In the genomic region with DNA sequence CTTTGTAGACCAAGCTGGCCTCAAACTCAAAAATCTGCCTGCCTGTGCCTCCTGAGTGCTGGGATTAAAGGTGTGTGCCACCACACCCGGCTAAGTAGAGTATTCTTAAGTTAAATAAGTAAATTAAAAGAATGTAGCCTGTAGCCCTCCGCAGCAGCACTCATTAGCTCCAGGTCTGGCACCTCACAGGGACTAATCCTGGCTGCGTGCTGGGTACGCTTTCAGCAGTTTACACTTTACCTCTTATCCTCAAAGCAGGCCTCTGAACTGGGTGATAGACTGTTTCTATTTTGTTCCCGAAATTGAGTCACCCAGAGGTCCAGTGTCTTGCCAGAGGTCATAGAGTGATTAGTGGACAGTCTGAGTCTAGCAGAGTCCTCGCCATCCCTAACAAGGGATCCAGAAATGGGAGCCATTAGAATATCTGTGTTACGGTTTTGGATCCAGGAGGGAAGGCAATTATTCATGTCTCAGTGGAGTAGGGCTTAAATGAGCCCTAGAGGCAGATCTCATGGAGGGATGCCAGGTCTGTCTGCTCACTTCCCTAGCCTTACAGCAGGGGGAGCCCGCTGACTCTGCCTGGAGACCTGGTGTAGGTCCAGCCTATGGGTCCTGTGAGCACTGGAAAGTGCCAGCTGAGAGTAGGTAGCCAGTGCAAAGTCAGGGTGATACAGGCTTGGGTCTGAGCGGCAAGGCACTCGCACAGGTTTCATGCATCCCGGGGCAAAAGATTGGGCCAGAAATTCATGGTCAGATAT, we compare ENCODE assay signal across 8 mouse cellular contexts. TPM values are rescaled to one million over a fixed set of nuclear protein-coding genes. Genes with fewer than 3 reads are reported as not detected.
DNase-seq lines count a peak whose midpoint lies in the region; ATAC-seq and TF ChIP-seq lines count a peak whose summit lies in the region.

No protein-coding gene starts in this region.

- in situ Hi-C loops in Patski (cut with MboI; ENCODE audit: low pct_unique_long_range_greater_than_20kb): no loop called here

- CTCF ChIA-PET in Patski (lab: Charles Lee): interaction anchor here (1.1 to 2.0 kb wide), 4 partner anchors 9 to 29 kb away, joined by 3 to 10 read pairs (median 4); no protein-coding TSS in a partner anchor

- TF ChIP-seq CTCF in Patski (IDR thresholded peaks at IDR 0.05): peak; percentile 95
- TF ChIP-seq CTCF in gastrocnemius, adult 2 months (IDR thresholded peaks at IDR 0.05): peak; percentile 97; the same call in 1 of the 2 replicates

- H3K27me3 ChIP-seq in Patski: peaks cover 11% of the 10 kb centered on the region

- peak; percentile 80 for DNase-seq in Patski (ENCODE audit: low read depth, low spot score)
- peak; percentile 82 to 91 for DNase-seq in cerebellum, postnatal 4 days (ENCODE audit: low spot score in 2 of 2)
- peak; percentile 89 for DNase-seq in gastrocnemius, adult 2 months
- DNase-seq in hindlimb bud, embryonic 11.5 days (ENCODE audit: extremely low spot score, low read depth, low spot score): peak; percentile 47
- DNase-seq in left cerebral cortex, adult 18-20 months (ENCODE audit: low spot score in 2 of 2): peak; percentile 90 to 93
- peak; percentile 84 for DNase-seq in right cerebral cortex, postnatal 25 days
- DNase-seq in urinary bladder, postnatal 25 days (ENCODE audit: low spot score): peak; percentile 80

- H3K27ac ChIP-seq in gastrocnemius, adult 2 months: peak overlapping the region; percentile 29; the same call in 1 of the 2 replicates

- peak; percentile 49 for ATAC-seq in Patski
- peak; percentile 100 for ATAC-seq in megakaryocyte, adult 5-6 weeks (ENCODE audit: poor library complexity, severe bottlenecking)

- no peak overlapping the region for H3K4me3 ChIP-seq in gastrocnemius, adult 2 months

- POLR2A ChIA-PET in Patski (lab: Charles Lee): no interaction called here

- intact Hi-C loops in gastrocnemius, adult 2 months (cut with DNase I): no loop called here

RNA-seq across cellular contexts. Expression of gene Zfp335, which starts 12.7 kb away (rescaled TPM):
- polyA plus RNA-seq in Patski (2021): 19.0 TPM
- total RNA-seq in gastrocnemius, adult 2 months (2021): 10 to 100 TPM in 1 of 2 experiments, 1 to 10 TPM in 1; 9.7 to 10.5 TPM
- 10 to 100 TPM; 25.0 to 25.1 TPM for total RNA-seq in left cerebral cortex, adult 18-20 months (2021)
- 15.6 and 16.1 TPM in 2 replicates for total RNA-seq in megakaryocyte, adult 5-6 weeks (2015)
- 9.4 and 10.0 TPM in 2 replicates for total RNA-seq in megakaryocyte, adult 5-6 weeks (2017)

RNA-seq across cellular contexts. Expression of gene Mmp9, which starts 16.3 kb away (rescaled TPM):
- 0.12 TPM for polyA plus RNA-seq in Patski (2021)
- total RNA-seq in gastrocnemius, adult 2 months (2021): 1 to 10 TPM in 1 of 2 experiments, under 1 TPM in 1; 0.46 to 1.1 TPM
- total RNA-seq in left cerebral cortex, adult 18-20 months (2021): 1 to 10 TPM; 2.0 to 2.1 TPM
- 326 and 367 TPM in 2 replicates for total RNA-seq in megakaryocyte, adult 5-6 weeks (2015)
- 217 and 317 TPM in 2 replicates for total RNA-seq in megakaryocyte, adult 5-6 weeks (2017)

RNA-seq across cellular contexts. Expression of gene Slc12a5, which starts 36.3 kb away (rescaled TPM):
- polyA plus RNA-seq in Patski (2021): 3.9 TPM
- under 1 TPM; 0.36 to 0.53 TPM for total RNA-seq in gastrocnemius, adult 2 months (2021)
- total RNA-seq in left cerebral cortex, adult 18-20 months (2021): 100 to 1,000 TPM; 538 to 565 TPM
- total RNA-seq in megakaryocyte, adult 5-6 weeks (2015): 0.91 and 1.3 TPM in 2 replicates
- total RNA-seq in megakaryocyte, adult 5-6 weeks (2017): 0.48 and 0.89 TPM in 2 replicates

RNA-seq across cellular contexts. Expression of gene Pcif1, which starts 45.2 kb away (rescaled TPM):
- 38.7 TPM for polyA plus RNA-seq in Patski (2021)
- total RNA-seq in gastrocnemius, adult 2 months (2021): 10 to 100 TPM; 25.6 TPM
- total RNA-seq in left cerebral cortex, adult 18-20 months (2021): 10 to 100 TPM; 40.6 to 46.1 TPM
- total RNA-seq in megakaryocyte, adult 5-6 weeks (2015): 38.4 and 47.1 TPM in 2 replicates
- total RNA-seq in megakaryocyte, adult 5-6 weeks (2017): 31.2 and 33.4 TPM in 2 replicates

Comparison
In these comparisons a context has a peak if more than half of its experiments do, and no peak if none do; other contexts are left out.
1. RNA of gene Mmp9, which starts 16.3 kb away (total RNA-seq): 217 to 367 TPM in megakaryocyte, adult 5-6 weeks; 2.0 to 2.1 TPM in left cerebral cortex, adult 18-20 months and 0.46 to 1.1 TPM in gastrocnemius, adult 2 months; every median in the first group is over 10 times any median in the second.
2. RNA of gene Slc12a5, which starts 36.3 kb away (total RNA-seq): 538 to 565 TPM in left cerebral cortex, adult 18-20 months; 0.48 to 1.3 TPM in megakaryocyte, adult 5-6 weeks and 0.36 to 0.53 TPM in gastrocnemius, adult 2 months; every median in the first group is over 100 times any median in the second.
3. Peak in every context shown above with its lines, with median percentiles within 50 percentile points of each other: DNase-seq.